Mouse (Mus musculus) liver, embryonic 14.5 days (tissue): Measurements from ENCODE around the gene Tom1l2.

Source experiments
- CTCF ChIP-seq: IDR thresholded peaks from 2 replicates; pipeline ENCODE4 v1.5.1; 2016; ENCODE audit warnings: antibody characterized with exemption, low read depth, control low read depth
- EP300 ChIP-seq: IDR thresholded peaks from 2 replicates; pipeline ENCODE4 v1.6.1; 2016; ENCODE audit warnings: antibody characterized with exemption, low read depth

- no peak for TF ChIP-seq EP300
- no peak for TF ChIP-seq CTCF
These were observed 16.7 kb upstream of the Tom1l2 start for GRCm38 (mm10) chr11:60369448-60369847.
